Mouse (Mus musculus) CD4-positive, CD25-positive, alpha-beta regulatory T cell (primary cell): ENCODE data around the gene Zc3h8. TPM values are rescaled to one million over a fixed set of nuclear protein-coding genes. Genes with fewer than 3 reads are reported as not detected.

Source experiments
- polyA plus RNA-seq: library from polyadenylated mRNA; unstranded; fragments of 100-300 nt; shearing (Covaris generic); gene quantifications from one replicate; pipeline ENCODE4 v1.2.1, GENCODE M21; 2017

Zc3h8 gene
- polyA plus RNA-seq: 10.4 TPM

GRCm38 (mm10) chr2:128943538-128944528, at the start of gene Zc3h8:
Gene Zc3h8 (minus strand): TSS chr2:128944077.

GRCm38 (mm10) chr2:128967661-128968441, 24.0 kb upstream of the Zc3h8 start, which contains the start of gene Gm10762:
Gene Gm10762 (minus strand): TSS chr2:128967725.

GRCm38 (mm10) chr2:128966641-128967580, 23.0 kb upstream of the Zc3h8 start, which contains the start of gene Zc3h6:
Gene Zc3h6 (plus strand): TSS chr2:128967402.

Other genes with a start within 250 kb of the Zc3h8 start
- 0.83 TPM for gene Mertk, start 245.1 kb downstream of the Zc3h8 start, polyA plus RNA-seq
- gene Tmem87b, start 126.0 kb downstream of the Zc3h8 start, polyA plus RNA-seq: 29.2 TPM
- gene Fbln7, start 81.1 kb downstream of the Zc3h8 start, polyA plus RNA-seq: not detected
- 14.5 TPM for gene Zc3h6, start 23.3 kb upstream of the Zc3h8 start, polyA plus RNA-seq
- gene Gm10762, start 23.6 kb upstream of the Zc3h8 start, polyA plus RNA-seq: 5.7 TPM
- 0.25 TPM for gene Vinac1, start 104.1 kb upstream of the Zc3h8 start, polyA plus RNA-seq
- 2.9 TPM for gene Ttl, start 121.9 kb upstream of the Zc3h8 start, polyA plus RNA-seq
- 36.3 TPM for gene Polr1b, start 156.9 kb upstream of the Zc3h8 start, polyA plus RNA-seq
- 27.9 TPM for gene Chchd5, start 185.6 kb upstream of the Zc3h8 start, polyA plus RNA-seq